8 mouse cellular contexts compared by ENCODE assay signal in genomic region chr7:134414005-134414690, GRCm38 (mm10). TPM values are rescaled to one million over a fixed set of nuclear protein-coding genes. Genes with fewer than 3 reads are reported as not detected.
DNase-seq lines count a peak whose midpoint lies in the region; ATAC-seq and TF ChIP-seq lines count a peak whose summit lies in the region.

No protein-coding gene starts in this region.

- H3K9ac ChIP-seq in intestine, postnatal 0 days (ENCODE audit: low read depth, low read length), result no peak overlapping the region
- no peak overlapping the region for H3K9ac ChIP-seq in intestine, embryonic 16.5 days (ENCODE audit: low read depth, low read length)
- no peak overlapping the region for H3K9ac ChIP-seq in ES-Bruce4 (ENCODE audit: low read depth, poor library complexity, severe bottlenecking)

- intact Hi-C loops in heart, postnatal 14 days (cut with DNase I), result loop anchor here (5.0 kb wide), 1 partner anchor 153 kb away; no protein-coding TSS in a partner anchor
- intact Hi-C loops in gastrocnemius, postnatal 36 days (cut with DNase I), result no loop called here

- WGBS in intestine, postnatal 0 days, result 30% methylated on average over 14 of the region's 14 CpGs
- WGBS in intestine, embryonic 16.5 days, result 30% methylated on average over 14 of the region's 14 CpGs

- no peaks in the 10 kb centered on the region for H3K4me1 ChIP-seq in intestine, postnatal 0 days (replicated peaks; ENCODE audit: control insufficient read depth, insufficient read depth, low read length)
- no peaks in the 10 kb centered on the region for H3K4me1 ChIP-seq in intestine, embryonic 16.5 days (ENCODE audit: control insufficient read depth, insufficient read depth, low read length)
- no peaks in the 10 kb centered on the region for H3K4me1 ChIP-seq in ES-Bruce4 (ENCODE audit: control insufficient read depth, insufficient read depth, low read length)

- no peak overlapping the region for H3K4me2 ChIP-seq in intestine, postnatal 0 days (replicated peaks; ENCODE audit: low read depth)
- no peak overlapping the region for H3K4me2 ChIP-seq in intestine, embryonic 16.5 days (ENCODE audit: low read depth, low read length)

- no peaks in the 10 kb centered on the region for H3K36me3 ChIP-seq in intestine, postnatal 0 days (ENCODE audit: control insufficient read depth, insufficient read depth)
- H3K36me3 ChIP-seq in intestine, embryonic 16.5 days (ENCODE audit: control insufficient read depth, insufficient read depth, low read length), result no peaks in the 10 kb centered on the region
- no peaks in the 10 kb centered on the region for H3K36me3 ChIP-seq in ES-Bruce4 (ENCODE audit: control insufficient read depth, insufficient read depth, low read length, poor library complexity, severe bottlenecking)

- DNase-seq in adrenal gland, adult 8-10 months, result peak; percentile 6
- DNase-seq in heart, postnatal 14 days, result peak; percentile 34 to 55
- peak; percentile 29 for DNase-seq in lung, postnatal 25 days (ENCODE audit: low spot score)
- no peak for DNase-seq in spleen, postnatal 14 days (ENCODE audit: low spot score in 2 of 2)
- no peak for DNase-seq in gastrocnemius, postnatal 36 days

- 0 out of 2 replicates have a peak, but pooled peaks cover 2% of the 10 kb centered on the region for H3K27me3 ChIP-seq in intestine, postnatal 0 days (replicated peaks; ENCODE audit: control insufficient read depth, insufficient read depth, low read length)
- no peaks in the 10 kb centered on the region for H3K27me3 ChIP-seq in intestine, embryonic 16.5 days (replicated peaks; ENCODE audit: control insufficient read depth, insufficient read depth, low read length)
- H3K27me3 ChIP-seq in ES-Bruce4 (ENCODE audit: control insufficient read depth, insufficient read depth, low read length, poor library complexity, severe bottlenecking), result no peaks in the 10 kb centered on the region; the same call in 1 of the 2 replicates

- TF ChIP-seq CTCF in intestine, postnatal 0 days (IDR thresholded peaks at IDR 0.05; ENCODE audit: low read depth), result peak; percentile 81
- peak; percentile 46 for TF ChIP-seq CTCF in ES-Bruce4 (IDR thresholded peaks at IDR 0.05; ENCODE audit: low read depth, low read length)

- H3K4me3 ChIP-seq in intestine, postnatal 0 days (ENCODE audit: low read depth, low read length), result no peak overlapping the region
- no peak overlapping the region for H3K4me3 ChIP-seq in intestine, embryonic 16.5 days (ENCODE audit: low read length)
- no peak overlapping the region for H3K4me3 ChIP-seq in ES-Bruce4 (ENCODE audit: low read depth, low read length)

- H3K27ac ChIP-seq in intestine, postnatal 0 days (ENCODE audit: low read depth, low read length), result no peak overlapping the region
- H3K27ac ChIP-seq in intestine, embryonic 16.5 days (ENCODE audit: low read length), result no peak overlapping the region
- H3K27ac ChIP-seq in ES-Bruce4 (ENCODE audit: insufficient read depth, low read length), result no peak overlapping the region

- TF ChIP-seq POLR2A in ES-Bruce4 (IDR thresholded peaks at IDR 0.05; ENCODE audit: insufficient read depth, low read length), result no peak

- no peaks in the 10 kb centered on the region for H3K9me3 ChIP-seq in intestine, postnatal 0 days (ENCODE audit: control insufficient read depth)
- H3K9me3 ChIP-seq in intestine, embryonic 16.5 days (ENCODE audit: control insufficient read depth, low read length), result no peaks in the 10 kb centered on the region
- peaks cover 2% of the 10 kb centered on the region; the same call in 1 of the 2 replicates for H3K9me3 ChIP-seq in ES-Bruce4 (replicated peaks; ENCODE audit: control insufficient read depth, insufficient read depth, low read length, poor library complexity, severe bottlenecking)

- no peak for ATAC-seq in intestine, postnatal 0 days
- no peak for ATAC-seq in intestine, embryonic 16.5 days

- no peak for TF ChIP-seq EP300 in ES-Bruce4 (IDR thresholded peaks at IDR 0.05; ENCODE audit: insufficient read depth, low read depth, low read length)

RNA-seq across cellular contexts. Expression of gene D7Ertd443e, which starts 28.7 kb away (rescaled TPM):
- 0.14 TPM in 1 of 2 replicates, not detected in the other for polyA plus RNA-seq in intestine, postnatal 0 days (2015; fragmentation: Nextera tagmentation; extraction: Ambion mirVana)
- not detected in 2 replicates for polyA plus RNA-seq in intestine, embryonic 16.5 days (2015; fragmentation: Nextera tagmentation; extraction: Ambion mirVana)
- polyA plus RNA-seq in ES-Bruce4 (2011; ENCODE audit: insufficient read depth, insufficient read length, low read depth, missing spikeins), result not detected in 2 replicates
- 10 to 100 TPM in 2 of 4 experiments, 1 to 10 TPM in 2; 7.4 to 18.0 (median 13.2) TPM for total RNA-seq in adrenal gland, adult 8-10 months (2022)
- total RNA-seq in heart, postnatal 14 days (2021), result 1 to 10 TPM; 1.6 to 2.4 TPM
- not detected for total RNA-seq in gastrocnemius, postnatal 36 days (2021)

Comparison
In these comparisons a context has a peak if more than half of its experiments do, and no peak if none do; other contexts are left out.
1. DNase-seq: peak in adrenal gland, adult 8-10 months (single experiment), heart, postnatal 14 days (2 of 2) and lung, postnatal 25 days (single experiment); none in spleen, postnatal 14 days (0 of 2) and gastrocnemius, postnatal 36 days (0 of 2).